Mouse (Mus musculus) megakaryocyte, embryonic 14.5 days (primary cell): ENCODE data around the gene Creb3l1.

Source experiments
- FLI1 ChIP-seq: IDR thresholded peaks from 2 replicates; pipeline ENCODE4 v1.6.1; 2012; ENCODE audit warnings: low read length, inconsistent platforms, mixed read lengths
- GATA1 ChIP-seq: IDR thresholded peaks from 3 replicates; pipeline ENCODE4 v1.6.1; 2012; ENCODE audit warnings: mixed read lengths, low read length, inconsistent platforms, borderline replicate concordance

GRCm38 (mm10) chr2:92066899-92067298 lies 42.6 kb upstream of the Creb3l1 start:
- TF ChIP-seq FLI1 (no peak), GATA1 (no peak)
